Mouse (Mus musculus) megakaryocyte progenitor cell, adult 5-6 weeks (primary cell): ENCODE measurements around the gene Slc38a5. TPM values are rescaled to one million over a fixed set of nuclear protein-coding genes. Genes with fewer than 3 reads are reported as not detected.

Source experiments
- ATAC-seq: replicated peaks from 2 replicates; pipeline ENCODE4 v1.8.0; 2016; ENCODE audit warnings: mild to moderate bottlenecking, moderate TSS enrichment, inconsistent platforms; ENCODE audit not compliant: poor library complexity
- total RNA-seq, 2 experiments: library from RNA; stranded (forward) in 1 of 2; stranded (reverse) in 1 of 2; fragments of 157-497, 149-512 nt in 1 of 2; fragments of 200-1000 nt in 1 of 2; gene quantifications; 2 replicates each; pipeline versions ENCODE4 v1.2.3 to v1.2.4; 2015 to 2017

Gene Slc38a5
- total RNA-seq (2015): 6.6 and 12.0 TPM in 2 replicates
- total RNA-seq (2017): 3.2 and 8.6 TPM in 2 replicates

GRCm38 (mm10) chrX:8271083-8271820, at the start of gene Slc38a5:
Gene Slc38a5 (plus strand): TSS chrX:8271133.
- peak; percentile 69 for ATAC-seq

- ATAC-seq: no peak
These were observed 48.6 kb upstream of the Slc38a5 start for GRCm38 (mm10) chrX:8222296-8222677.

GRCm38 (mm10) chrX:8222678-8223421, 48.1 kb upstream of the Slc38a5 start:
- no peak for ATAC-seq

GRCm38 (mm10) chrX:8223473-8223872, 47.5 kb upstream of the Slc38a5 start:
- ATAC-seq: 0 out of 2 replicates have a peak, but pooled peaks have one; percentile 23

GRCm38 (mm10) chrX:8230272-8230671, 40.7 kb upstream of the Slc38a5 start:
- ATAC-seq: no peak

GRCm38 (mm10) chrX:8233602-8234001, 37.3 kb upstream of the Slc38a5 start:
- no peak for ATAC-seq

GRCm38 (mm10) chrX:8236704-8237103, 34.2 kb upstream of the Slc38a5 start:
- no peak for ATAC-seq

GRCm38 (mm10) chrX:8238804-8239395, 32.0 kb upstream of the Slc38a5 start:
- no peak for ATAC-seq

- no peak for ATAC-seq
These were observed 23.3 kb upstream of the Slc38a5 start for GRCm38 (mm10) chrX:8247680-8248079.

GRCm38 (mm10) chrX:8248542-8249120, 22.3 kb upstream of the Slc38a5 start:
- no peak for ATAC-seq

- peak; percentile 25 for ATAC-seq
These were observed 19.1 kb upstream of the Slc38a5 start for GRCm38 (mm10) chrX:8251789-8252333.

GRCm38 (mm10) chrX:8252334-8253285, 18.3 kb upstream of the Slc38a5 start, which contains the start of gene Ftsj1:
Gene Ftsj1 (minus strand): TSS chrX:8252406.
- ATAC-seq: peak; percentile 90

- no peak for ATAC-seq
These were observed 17.2 kb upstream of the Slc38a5 start for GRCm38 (mm10) chrX:8253711-8254110.

- ATAC-seq: 0 out of 2 replicates have a peak, but pooled peaks have one; percentile 24
These were observed 15.1 kb upstream of the Slc38a5 start for GRCm38 (mm10) chrX:8255807-8256206.

GRCm38 (mm10) chrX:8259478-8259877, 11.5 kb upstream of the Slc38a5 start:
- no peak for ATAC-seq

- ATAC-seq: peak; percentile 61; the same call in 1 of the 2 replicates
These were observed 7.7 kb upstream of the Slc38a5 start for GRCm38 (mm10) chrX:8263156-8263804.

GRCm38 (mm10) chrX:8264222-8264621, 6.7 kb upstream of the Slc38a5 start:
- ATAC-seq: peak; percentile 90

GRCm38 (mm10) chrX:8272000-8272399, 1.1 kb downstream of the Slc38a5 start:
- ATAC-seq: peak; percentile 93

GRCm38 (mm10) chrX:8274056-8274455, 3.1 kb downstream of the Slc38a5 start:
- no peak for ATAC-seq
